Mouse (Mus musculus) lung, embryonic 16.5 days (tissue): ENCODE measurements at regions not wholly inside any gene's neighbourhood (a gene's known extent, or its start where the extent isn't known, plus 50 kb on each side); places are given as distances from the start of the nearest gene placed in this dataset.

Experiments used
- ATAC-seq: fragments of 200-750 bp; cut with Nextera tagmentation; 2 replicates; pipeline ENCODE4 v1.8.0; 2017; ENCODE audit warnings: low read depth, mild to moderate bottlenecking, moderate library complexity
- H3K27ac ChIP-seq: fragments of 300-500 bp; sonication (generic); 2 replicates; pipeline ENCODE4 v1.5.1; 2014; ENCODE audit warnings: mild to moderate bottlenecking, control low read depth, low read length
- H3K27me3 ChIP-seq: fragments of 300-500 bp; sonication (generic); 2 replicates; pipeline ENCODE4 v1.6.1; 2014; ENCODE audit warnings: low read depth, low read length, mixed read lengths; ENCODE audit not compliant: control insufficient read depth, insufficient read depth
- H3K36me3 ChIP-seq: fragments of 300-500 bp; sonication (generic); 2 replicates; pipeline ENCODE4 v1.6.1; 2014; ENCODE audit warnings: low read length; ENCODE audit not compliant: control insufficient read depth, insufficient read depth
- H3K4me1 ChIP-seq: fragments of 300-500 bp; sonication (generic); replicated peaks from 2 replicates; pipeline ENCODE4 v1.6.1; 2014; ENCODE audit warnings: low read length, mixed read lengths; ENCODE audit not compliant: control insufficient read depth, insufficient read depth
- H3K4me2 ChIP-seq: fragments of 300-500 bp; sonication (generic); 2 replicates; pipeline ENCODE4 v1.6.1; 2014; ENCODE audit warnings: low read depth, low read length, control low read depth
- H3K4me3 ChIP-seq: fragments of 300-500 bp; sonication (generic); 2 replicates; pipeline ENCODE4 v1.5.1; 2014; ENCODE audit warnings: mild to moderate bottlenecking, low read length, control low read depth
- H3K9ac ChIP-seq: fragments of 300-500 bp; sonication (generic); 2 replicates; pipeline ENCODE4 v1.6.1; 2014; ENCODE audit warnings: low read length, control low read depth
- H3K9me3 ChIP-seq: fragments of 300-500 bp; sonication (generic); 2 replicates; pipeline ENCODE4 v1.6.1; 2016; ENCODE audit warnings: low read length; ENCODE audit not compliant: control insufficient read depth
- WGBS: fragments of 180-500 bp; shearing (Covaris S2); extraction: QIAGEN DNeasy Blood & Tissue Kit; methylation state at CpG from one replicate; pipeline ENCODE4 v1.1.7; 2014; 5-methylcytosine and 5-hydroxymethylcytosine counted together

- H3K4me3 ChIP-seq, result no peak overlapping the region
- no peaks in the 10 kb centered on the region for H3K9me3 ChIP-seq
- no peak overlapping the region for H3K27ac ChIP-seq
- ATAC-seq, result no peak
- 19% methylated on average over 3 of the region's 3 CpGs for WGBS
- no peaks in the 10 kb centered on the region for H3K4me1 ChIP-seq
- no peak overlapping the region for H3K4me2 ChIP-seq
- H3K9ac ChIP-seq, result no peak overlapping the region
- H3K36me3 ChIP-seq, result no peaks in the 10 kb centered on the region
- no peaks in the 10 kb centered on the region for H3K27me3 ChIP-seq
Measured at GRCm38 (mm10) chr1:73089636-73090035, 73.9 kb upstream of the Tnp1 start.

- no peaks in the 10 kb centered on the region for H3K9me3 ChIP-seq
- no peak overlapping the region for H3K4me3 ChIP-seq
- H3K27ac ChIP-seq, result no peak overlapping the region
- 28% methylated on average over 2 of the region's 2 CpGs for WGBS
- no peaks in the 10 kb centered on the region for H3K36me3 ChIP-seq
- no peak; the same call in 1 of the 2 replicates for ATAC-seq
- H3K4me1 ChIP-seq, result no peaks in the 10 kb centered on the region
- no peaks in the 10 kb centered on the region for H3K27me3 ChIP-seq
- H3K9ac ChIP-seq, result no peak overlapping the region
- H3K4me2 ChIP-seq, result no peak overlapping the region
Measured at GRCm38 (mm10) chr1:73088494-73088893, 72.8 kb upstream of the Tnp1 start.

- ATAC-seq, result no peak
- Histone ChIP-seq H3K4me2 (no peak overlapping the region), H3K4me1 (no peaks in the 10 kb centered on the region), H3K36me3 (no peaks in the 10 kb centered on the region), H3K4me3 (no peak overlapping the region), H3K27me3 (no peaks in the 10 kb centered on the region), H3K9ac (no peak overlapping the region), H3K9me3 (no peaks in the 10 kb centered on the region), H3K27ac (no peak overlapping the region)
- WGBS, result 38% methylated on average over 2 of the region's 2 CpGs
Measured at GRCm38 (mm10) chr1:73084946-73085345, 69.2 kb upstream of the Tnp1 start.

GRCm38 (mm10) chr1:73083396-73083795, 67.7 kb upstream of the Tnp1 start:
- H3K9ac ChIP-seq, result no peak overlapping the region
- no peak overlapping the region for H3K4me2 ChIP-seq
- no peak for ATAC-seq
- no peaks in the 10 kb centered on the region for H3K27me3 ChIP-seq
- 76% methylated on average over 3 of the region's 3 CpGs for WGBS
- no peak overlapping the region for H3K27ac ChIP-seq
- H3K9me3 ChIP-seq, result no peaks in the 10 kb centered on the region
- H3K36me3 ChIP-seq, result no peaks in the 10 kb centered on the region
- no peaks in the 10 kb centered on the region for H3K4me1 ChIP-seq
- H3K4me3 ChIP-seq, result no peak overlapping the region

GRCm38 (mm10) chr1:73079518-73079917, 63.8 kb upstream of the Tnp1 start:
- 73% methylated on average over 2 of the region's 2 CpGs for WGBS
- Histone ChIP-seq H3K9me3 (no peaks in the 10 kb centered on the region), H3K4me3 (no peak overlapping the region), H3K36me3 (no peaks in the 10 kb centered on the region), H3K27ac (no peak overlapping the region), H3K4me2 (no peak overlapping the region), H3K9ac (no peak overlapping the region), H3K27me3 (no peaks in the 10 kb centered on the region), H3K4me1 (no peaks in the 10 kb centered on the region)
- ATAC-seq, result no peak

- H3K27me3 ChIP-seq, result no peaks in the 10 kb centered on the region
- no peak overlapping the region for H3K27ac ChIP-seq
- H3K4me1 ChIP-seq, result no peaks in the 10 kb centered on the region
- no peaks in the 10 kb centered on the region for H3K9me3 ChIP-seq
- no peak overlapping the region for H3K9ac ChIP-seq
- no peak overlapping the region for H3K4me3 ChIP-seq
- WGBS, result 83% methylated on average over 4 of the region's 4 CpGs
- H3K36me3 ChIP-seq, result no peaks in the 10 kb centered on the region
- ATAC-seq, result no peak
- no peak overlapping the region for H3K4me2 ChIP-seq
Measured at GRCm38 (mm10) chr1:73077156-73077555, 61.4 kb upstream of the Tnp1 start.

GRCm38 (mm10) chr1:73075699-73076373, 60.1 kb upstream of the Tnp1 start:
- Histone ChIP-seq H3K27ac (no peak overlapping the region), H3K9me3 (no peaks in the 10 kb centered on the region), H3K27me3 (no peaks in the 10 kb centered on the region), H3K4me3 (no peak overlapping the region), H3K9ac (no peak overlapping the region), H3K4me1 (no peaks in the 10 kb centered on the region), H3K36me3 (no peaks in the 10 kb centered on the region), H3K4me2 (no peak overlapping the region)
- WGBS, result 64% methylated on average over 6 of the region's 6 CpGs
- ATAC-seq, result peak; percentile 57; the same call in 1 of the 2 replicates

GRCm38 (mm10) chr1:73075159-73075558, 59.5 kb upstream of the Tnp1 start:
- Histone ChIP-seq H3K9me3 (no peaks in the 10 kb centered on the region), H3K36me3 (no peaks in the 10 kb centered on the region), H3K4me2 (no peak overlapping the region), H3K27ac (no peak overlapping the region), H3K27me3 (no peaks in the 10 kb centered on the region), H3K4me1 (no peaks in the 10 kb centered on the region), H3K4me3 (no peak overlapping the region), H3K9ac (no peak overlapping the region)
- 41% methylated on average over 2 of the region's 2 CpGs for WGBS
- no peak for ATAC-seq

- no peak for ATAC-seq
- H3K27me3 ChIP-seq, result no peaks in the 10 kb centered on the region
Measured at GRCm38 (mm10) chr1:73074525-73074924, 58.8 kb upstream of the Tnp1 start.

More at GRCm38 (mm10) chr1:73074525-73074924, 58.8 kb upstream of the Tnp1 start:
- Histone ChIP-seq H3K9ac (no peak overlapping the region), H3K4me3 (no peak overlapping the region), H3K4me2 (no peak overlapping the region), H3K27ac (no peak overlapping the region), H3K9me3 (no peaks in the 10 kb centered on the region), H3K4me1 (no peaks in the 10 kb centered on the region), H3K36me3 (no peaks in the 10 kb centered on the region)
- WGBS, result 86% methylated on average over 3 of the region's 3 CpGs
